Mouse (Mus musculus): ENCODE measurements around the gene Mmel1. TPM values are rescaled to one million over a fixed set of nuclear protein-coding genes. Genes with fewer than 3 reads are reported as not detected.

The Mmel1 gene
- polyA plus RNA-seq, 1 experiment, result 1.4 TPM

- Histone ChIP-seq H3K27ac (ENCODE audit: insufficient read depth, low read length) (no peak overlapping the region), H3K9me3 (replicated peaks; ENCODE audit: control insufficient read depth, insufficient read depth, low read length, poor library complexity, severe bottlenecking) (no peaks in the 10 kb centered on the region), H3K27me3 (ENCODE audit: control insufficient read depth, insufficient read depth, low read length, poor library complexity, severe bottlenecking) (no peaks in the 10 kb centered on the region), H3K4me3 (ENCODE audit: low read depth, low read length) (no peak overlapping the region), H3K4me1 (ENCODE audit: control insufficient read depth, insufficient read depth, low read length) (no peaks in the 10 kb centered on the region), H3K36me3 (ENCODE audit: control insufficient read depth, insufficient read depth, low read length, poor library complexity, severe bottlenecking) (no peaks in the 10 kb centered on the region), H3K9ac (ENCODE audit: low read depth, poor library complexity, severe bottlenecking) (no peak overlapping the region)
- TF ChIP-seq POLR2A (IDR thresholded peaks at IDR 0.05; ENCODE audit: insufficient read depth, low read length) (no peak), CTCF (IDR thresholded peaks at IDR 0.05; ENCODE audit: low read depth, low read length) (no peak), EP300 (IDR thresholded peaks at IDR 0.05; ENCODE audit: insufficient read depth, low read depth, low read length) (no peak)
Measured at GRCm38 (mm10) chr4:154867257-154867656, 2.1 kb upstream of the Mmel1 start.

DNA sequence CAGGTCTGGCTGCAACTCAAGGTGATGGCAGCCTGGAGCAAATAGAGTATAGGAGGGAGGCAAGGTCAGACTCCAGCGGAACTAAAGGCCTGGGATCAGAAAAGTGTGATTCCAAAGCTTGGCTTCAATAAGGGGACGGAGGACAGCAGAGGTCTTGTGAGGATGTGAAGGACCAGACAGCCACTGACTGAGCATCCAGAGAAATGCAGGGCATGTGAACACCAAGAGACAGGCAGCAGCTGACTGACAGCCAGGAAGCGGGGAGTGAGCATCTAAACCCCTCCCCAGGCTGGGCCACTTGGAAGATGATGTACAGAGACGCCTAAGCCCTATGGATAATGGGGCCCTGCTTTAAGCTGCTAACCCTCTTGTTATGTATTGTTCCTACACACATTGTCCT is 1.3 kb downstream of the Mmel1 start:
- Histone ChIP-seq H3K4me3 (ENCODE audit: low read depth, low read length) (no peak overlapping the region), H3K36me3 (ENCODE audit: control insufficient read depth, insufficient read depth, low read length, poor library complexity, severe bottlenecking) (no peaks in the 10 kb centered on the region), H3K27me3 (ENCODE audit: control insufficient read depth, insufficient read depth, low read length, poor library complexity, severe bottlenecking) (no peaks in the 10 kb centered on the region), H3K9ac (ENCODE audit: low read depth, poor library complexity, severe bottlenecking) (no peak overlapping the region), H3K4me1 (ENCODE audit: control insufficient read depth, insufficient read depth, low read length) (no peaks in the 10 kb centered on the region), H3K27ac (ENCODE audit: insufficient read depth, low read length) (no peak overlapping the region), H3K9me3 (replicated peaks; ENCODE audit: control insufficient read depth, insufficient read depth, low read length, poor library complexity, severe bottlenecking) (no peaks in the 10 kb centered on the region)
- TF ChIP-seq POLR2A (IDR thresholded peaks at IDR 0.05; ENCODE audit: insufficient read depth, low read length) (no peak), EP300 (IDR thresholded peaks at IDR 0.05; ENCODE audit: insufficient read depth, low read depth, low read length) (no peak), CTCF (IDR thresholded peaks at IDR 0.05; ENCODE audit: low read depth, low read length) (no peak)

DNA sequence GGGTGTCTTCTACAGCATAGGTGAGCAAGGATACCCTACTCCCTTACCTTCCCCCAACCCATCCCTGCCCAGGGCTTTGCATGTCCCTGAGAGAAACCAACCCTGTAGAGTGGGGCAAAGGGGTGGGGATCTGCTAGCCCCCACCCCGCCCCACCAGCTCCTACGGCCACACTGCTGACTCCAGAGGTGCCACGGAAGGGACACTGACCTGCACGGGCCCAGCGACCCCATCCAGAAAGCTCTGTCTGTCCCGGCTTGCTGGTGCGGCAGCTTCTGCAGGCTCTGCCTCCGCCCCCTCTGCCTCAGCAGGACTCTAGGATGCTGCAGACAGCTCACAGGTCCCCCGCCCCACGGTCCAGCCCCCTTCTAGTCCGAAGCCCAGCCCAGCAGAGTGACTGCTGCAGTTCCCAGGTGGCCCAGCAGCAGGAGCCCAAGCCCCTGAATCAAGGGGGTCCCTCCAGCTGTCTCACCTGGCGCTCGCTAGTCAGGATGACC is 2.4 kb downstream of the Mmel1 start:
- H3K9ac ChIP-seq (ENCODE audit: low read depth, poor library complexity, severe bottlenecking), result no peak overlapping the region

GRCm38 (mm10) chr4:154873186-154873585 is 3.8 kb downstream of the Mmel1 start:
- no peaks in the 10 kb centered on the region for H3K27me3 ChIP-seq (ENCODE audit: control insufficient read depth, insufficient read depth, low read length, poor library complexity, severe bottlenecking)

More for the DNA sequence above, 2.4 kb downstream of the Mmel1 start:
- Histone ChIP-seq H3K4me3 (ENCODE audit: low read depth, low read length) (no peak overlapping the region), H3K36me3 (ENCODE audit: control insufficient read depth, insufficient read depth, low read length, poor library complexity, severe bottlenecking) (no peaks in the 10 kb centered on the region), H3K4me1 (ENCODE audit: control insufficient read depth, insufficient read depth, low read length) (no peaks in the 10 kb centered on the region), H3K27ac (ENCODE audit: insufficient read depth, low read length) (no peak overlapping the region), H3K9me3 (replicated peaks; ENCODE audit: control insufficient read depth, insufficient read depth, low read length, poor library complexity, severe bottlenecking) (no peaks in the 10 kb centered on the region), H3K27me3 (ENCODE audit: control insufficient read depth, insufficient read depth, low read length, poor library complexity, severe bottlenecking) (no peaks in the 10 kb centered on the region)
- TF ChIP-seq POLR2A (IDR thresholded peaks at IDR 0.05; ENCODE audit: insufficient read depth, low read length) (no peak), CTCF (IDR thresholded peaks at IDR 0.05; ENCODE audit: low read depth, low read length) (peak; percentile 34)

GRCm38 (mm10) chr4:154877864-154878548 is 8.6 kb downstream of the Mmel1 start:
- Histone ChIP-seq H3K27ac (ENCODE audit: insufficient read depth, low read length) (peak overlapping the region; percentile 73), H3K27me3 (ENCODE audit: control insufficient read depth, insufficient read depth, low read length, poor library complexity, severe bottlenecking) (no peaks in the 10 kb centered on the region), H3K9ac (ENCODE audit: low read depth, poor library complexity, severe bottlenecking) (peak overlapping the region; percentile 79), H3K4me1 (ENCODE audit: control insufficient read depth, insufficient read depth, low read length) (peaks cover 1% of the 10 kb centered on the region), H3K9me3 (replicated peaks; ENCODE audit: control insufficient read depth, insufficient read depth, low read length, poor library complexity, severe bottlenecking) (no peaks in the 10 kb centered on the region), H3K36me3 (ENCODE audit: control insufficient read depth, insufficient read depth, low read length, poor library complexity, severe bottlenecking) (no peaks in the 10 kb centered on the region), H3K4me3 (ENCODE audit: low read depth, low read length) (peak overlapping the region; percentile 72)
- TF ChIP-seq POLR2A (IDR thresholded peaks at IDR 0.05; ENCODE audit: insufficient read depth, low read length) (peak; percentile 56), CTCF (IDR thresholded peaks at IDR 0.05; ENCODE audit: low read depth, low read length) (peak; percentile 92), EP300 (IDR thresholded peaks at IDR 0.05; ENCODE audit: insufficient read depth, low read depth, low read length) (peak; percentile 55; the same call in 1 of the 2 replicates)

More at GRCm38 (mm10) chr4:154873186-154873585, 3.8 kb downstream of the Mmel1 start:
- no peak overlapping the region for H3K9ac ChIP-seq (ENCODE audit: low read depth, poor library complexity, severe bottlenecking)
- no peaks in the 10 kb centered on the region for H3K36me3 ChIP-seq (ENCODE audit: control insufficient read depth, insufficient read depth, low read length, poor library complexity, severe bottlenecking)
- no peak for TF ChIP-seq POLR2A (IDR thresholded peaks at IDR 0.05; ENCODE audit: insufficient read depth, low read length)
- no peak for TF ChIP-seq EP300 (IDR thresholded peaks at IDR 0.05; ENCODE audit: insufficient read depth, low read depth, low read length)
- no peak for TF ChIP-seq CTCF (IDR thresholded peaks at IDR 0.05; ENCODE audit: low read depth, low read length)
- no peak overlapping the region for H3K27ac ChIP-seq (ENCODE audit: insufficient read depth, low read length)
- no peaks in the 10 kb centered on the region for H3K9me3 ChIP-seq (replicated peaks; ENCODE audit: control insufficient read depth, insufficient read depth, low read length, poor library complexity, severe bottlenecking)
- no peaks in the 10 kb centered on the region for H3K4me1 ChIP-seq (ENCODE audit: control insufficient read depth, insufficient read depth, low read length)
- no peak overlapping the region for H3K4me3 ChIP-seq (ENCODE audit: low read depth, low read length)

- H3K36me3 ChIP-seq (ENCODE audit: control insufficient read depth, insufficient read depth, low read length, poor library complexity, severe bottlenecking), result no peaks in the 10 kb centered on the region
- H3K27me3 ChIP-seq (ENCODE audit: control insufficient read depth, insufficient read depth, low read length, poor library complexity, severe bottlenecking), result no peaks in the 10 kb centered on the region
- no peak overlapping the region for H3K9ac ChIP-seq (ENCODE audit: low read depth, poor library complexity, severe bottlenecking)
- H3K27ac ChIP-seq (ENCODE audit: insufficient read depth, low read length), result no peak overlapping the region
- H3K9me3 ChIP-seq (replicated peaks; ENCODE audit: control insufficient read depth, insufficient read depth, low read length, poor library complexity, severe bottlenecking), result no peaks in the 10 kb centered on the region
- no peak overlapping the region for H3K4me3 ChIP-seq (ENCODE audit: low read depth, low read length)
- TF ChIP-seq CTCF (IDR thresholded peaks at IDR 0.05; ENCODE audit: low read depth, low read length) (no peak), POLR2A (IDR thresholded peaks at IDR 0.05; ENCODE audit: insufficient read depth, low read length) (no peak), EP300 (IDR thresholded peaks at IDR 0.05; ENCODE audit: insufficient read depth, low read depth, low read length) (no peak)
- H3K4me1 ChIP-seq (ENCODE audit: control insufficient read depth, insufficient read depth, low read length), result peaks cover 1% of the 10 kb centered on the region
Measured at GRCm38 (mm10) chr4:154880730-154881129, 11.3 kb downstream of the Mmel1 start.

All from ES-Bruce4 (cell line).